Mouse (Mus musculus) ovary, postnatal 36 days (tissue): ENCODE measurements around the gene Tceal3.
"Not testable (repeated sequence)": the region's sequence is repeated elsewhere in the genome, so short reads cannot be mapped to it uniquely, and the experiment has no call there.

ENCODE experiments used
- DNase-seq: peaks from one replicate; pipeline ENCODE4 v3.0.0; 2022; ENCODE audit warnings: low spot score, mixed read lengths

The Tceal3 gene

GRCm38 (mm10) chrX:136707446-136708167, 117.0 kb downstream of the Tceal3 start, which contains the start of gene Tceal1:
TSS of gene Tceal1 (plus strand) at chrX:136707982.
- DNase-seq = peak; percentile 53

- peak; percentile 45 for DNase-seq
Observed at GRCm38 (mm10) chrX:136708168-136708681, 117.6 kb downstream of the Tceal3 start.

GRCm38 (mm10) chrX:136708782-136709181, 118.1 kb downstream of the Tceal3 start:
- DNase-seq = no peak

- not testable (repeated sequence) for DNase-seq
Observed at GRCm38 (mm10) chrX:136714742-136715474, 124.3 kb downstream of the Tceal3 start.
